Mouse (Mus musculus) T-helper 17 cell (primary cell): ENCODE measurements around the gene Stxbp3.

Experiments
- in situ Hi-C, 2 experiments: fragments of 300-600 bp; cut with MboI, MseI; formaldehyde crosslinking; loops; 1 replicate in 1 of 2; 2 replicates in 1 of 2; pipeline ENCODE4 v1.15.1; 2025; ENCODE audit warnings: high pct_unique_total_duplicates in 2 of 2

Gene Stxbp3

DNA sequence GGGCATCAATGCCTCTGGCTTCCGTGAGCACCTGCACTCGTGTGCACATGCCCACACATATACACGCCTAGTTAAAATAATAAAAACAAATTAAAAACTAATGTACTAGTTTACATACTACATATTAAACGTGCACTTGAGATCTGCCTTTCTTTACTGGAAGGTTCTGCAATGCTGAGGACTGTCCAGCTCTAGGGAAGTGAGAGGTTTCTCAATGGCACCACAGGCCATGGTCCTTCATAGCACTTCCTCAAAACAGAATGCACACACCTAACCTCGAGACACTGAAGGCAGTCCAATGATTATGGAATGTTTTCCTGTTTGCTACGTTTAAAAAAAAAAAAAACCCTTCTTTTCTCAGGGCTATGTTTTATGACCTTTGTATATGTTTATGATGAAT lies 42.6 kb downstream of the Stxbp3 start:
- in situ Hi-C loops = loop anchor here in 1 of 2 experiments (25.0 kb wide), 1 partner anchor 110 kb away; no protein-coding TSS in a partner anchor

DNA sequence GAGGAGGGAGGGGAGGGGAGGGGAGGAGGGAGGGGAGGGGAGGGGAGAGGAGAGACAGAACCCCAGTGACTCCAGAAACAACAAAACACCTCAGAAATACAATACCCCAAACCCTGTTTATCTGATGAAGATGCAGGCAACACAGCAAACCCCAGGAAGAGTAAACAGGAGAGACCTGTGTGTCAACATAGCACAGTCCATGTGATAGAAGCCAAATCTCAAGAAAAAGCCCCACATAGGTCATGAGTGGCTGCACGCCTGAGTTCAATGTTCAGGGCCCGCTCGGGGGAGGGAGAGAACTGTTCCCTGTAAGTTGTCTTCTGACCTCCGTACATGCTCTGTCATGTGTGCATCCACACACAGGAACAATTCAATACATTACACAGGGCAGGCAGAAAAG lies 43.9 kb downstream of the Stxbp3 start:
- in situ Hi-C loops = loop anchor here in 1 of 2 experiments (25.0 kb wide), 1 partner anchor 109 kb away; no protein-coding TSS in a partner anchor

DNA sequence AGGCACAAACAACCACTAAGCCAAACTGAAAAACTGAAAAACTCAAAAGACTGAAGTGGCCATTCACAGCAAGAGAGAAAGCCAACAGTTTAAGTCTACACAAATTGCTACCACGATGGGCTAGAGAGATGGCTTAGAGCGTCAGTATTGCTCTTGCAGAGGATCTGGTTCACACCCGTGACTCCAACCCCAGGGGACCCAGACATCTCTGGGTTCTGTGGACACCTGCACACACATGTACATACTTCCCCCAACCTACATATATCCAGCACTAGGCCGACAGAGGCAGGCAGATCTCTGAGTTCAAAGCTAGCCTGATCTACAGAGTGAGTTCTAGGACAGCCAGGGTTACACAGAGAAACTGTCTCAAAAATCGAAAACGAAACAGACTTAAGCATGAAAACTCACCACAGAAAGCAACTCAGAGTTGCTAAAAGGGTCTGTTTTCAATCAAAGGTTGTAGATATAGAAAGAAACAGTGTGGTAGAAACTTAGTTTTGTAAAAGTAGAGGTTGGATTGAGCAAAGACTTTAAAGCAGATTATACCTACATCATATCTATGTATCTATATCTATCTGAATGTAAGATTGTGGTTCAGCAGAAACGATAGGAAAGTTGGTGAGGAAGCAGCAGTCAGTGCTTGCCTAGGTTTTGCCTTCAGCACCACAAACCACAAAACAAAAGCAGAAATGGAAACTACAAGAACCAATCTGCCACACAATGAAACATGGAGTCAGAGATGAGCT lies 44.6 kb downstream of the Stxbp3 start:
- in situ Hi-C loops = loop anchor here in 1 of 2 experiments (25.0 kb wide), 1 partner anchor 108 kb away; no protein-coding TSS in a partner anchor

DNA sequence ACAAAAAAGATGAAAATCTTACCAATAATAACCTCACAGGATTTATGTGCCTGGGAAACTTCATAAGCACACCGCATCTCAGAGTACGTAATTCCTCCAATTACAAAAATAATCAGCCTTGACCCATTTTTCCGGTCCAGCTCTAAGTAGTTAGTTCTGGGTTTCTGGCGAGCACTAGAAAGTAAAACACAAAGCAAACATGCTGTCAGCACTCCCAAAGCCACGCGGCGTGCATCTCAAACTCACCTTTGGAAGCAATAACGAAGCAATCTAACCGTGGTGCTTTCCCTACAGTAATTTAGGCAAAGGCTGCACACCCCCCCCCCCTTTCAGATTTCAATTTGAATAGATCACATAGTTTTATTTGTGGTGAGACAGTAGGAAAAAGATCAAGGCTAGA lies 45.5 kb downstream of the Stxbp3 start:
- in situ Hi-C loops = loop anchor here in 1 of 2 experiments (25.0 kb wide), 1 partner anchor 107 kb away; no protein-coding TSS in a partner anchor

DNA sequence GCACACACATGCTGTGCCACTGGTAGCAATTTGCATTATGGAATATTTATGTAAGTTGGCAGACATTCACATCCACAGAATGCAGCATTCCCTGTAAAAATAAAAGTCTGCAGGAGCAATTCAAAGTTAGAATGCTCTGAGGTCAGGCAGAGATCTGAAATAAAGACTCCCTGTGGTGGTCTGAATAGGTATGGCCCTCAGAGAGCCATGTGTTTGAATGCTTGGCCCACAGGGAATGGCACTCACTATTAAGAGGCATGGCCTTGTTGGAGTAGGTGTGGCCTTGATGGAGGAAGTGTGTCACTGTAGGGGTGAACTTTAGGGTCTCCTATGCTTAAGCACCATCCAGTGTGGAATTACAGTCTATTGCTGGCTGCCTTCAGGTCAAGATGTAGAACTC lies 47.9 kb downstream of the Stxbp3 start:
- in situ Hi-C loops = loop anchor here in 1 of 2 experiments (25.0 kb wide), 1 partner anchor 105 kb away; no protein-coding TSS in a partner anchor

DNA sequence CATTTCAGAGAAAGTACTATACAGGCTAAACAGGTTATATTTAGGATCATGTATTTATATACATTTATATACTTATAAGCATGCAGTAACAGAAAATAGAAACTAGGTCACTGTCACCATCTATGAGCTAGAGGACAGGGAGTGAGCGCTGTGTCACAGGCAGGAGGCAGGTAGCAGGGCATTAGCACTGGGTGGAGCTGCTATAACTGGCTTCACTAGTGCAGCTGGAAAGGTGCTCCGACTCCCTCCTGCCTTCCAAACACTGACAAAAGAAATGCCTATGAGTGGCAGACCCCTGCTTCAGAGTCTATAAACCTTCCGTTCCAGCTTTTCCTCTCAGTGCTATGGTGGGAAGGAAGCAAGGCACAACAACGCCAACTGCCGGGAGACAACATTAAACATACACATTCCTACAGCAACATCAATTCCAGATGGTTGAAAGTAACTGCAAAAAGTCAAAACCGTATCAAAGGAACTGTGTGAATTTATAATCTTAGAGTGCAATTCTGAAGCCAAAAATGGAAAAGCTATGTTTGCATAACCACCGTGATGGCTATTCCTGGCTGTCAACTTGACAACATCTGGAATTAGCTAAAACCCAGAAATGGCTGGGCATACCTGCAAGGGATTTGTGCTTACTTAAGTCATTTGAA lies 49.1 kb downstream of the Stxbp3 start:
- in situ Hi-C loops = loop anchor here in 1 of 2 experiments (25.0 kb wide), 1 partner anchor 104 kb away; no protein-coding TSS in a partner anchor

DNA sequence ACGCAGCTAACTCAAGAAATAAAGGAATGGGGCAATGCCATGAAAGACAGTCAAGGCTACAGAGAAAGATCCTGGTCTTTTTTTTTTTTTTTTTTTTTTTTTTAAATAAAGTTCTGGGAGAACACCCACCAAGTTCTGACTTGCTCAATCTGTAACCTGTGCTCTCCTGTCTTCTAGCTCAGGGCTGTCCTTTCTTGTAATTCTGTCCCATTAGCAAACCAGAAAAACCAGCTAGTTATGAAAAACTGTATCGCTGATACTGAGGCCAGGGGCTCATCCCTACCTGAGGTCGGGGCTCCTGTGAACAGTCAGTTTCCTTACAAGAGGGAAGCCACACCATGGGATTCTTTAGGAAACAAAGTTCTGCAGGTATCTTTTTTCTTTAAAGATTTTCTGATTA lies 49.8 kb downstream of the Stxbp3 start:
- in situ Hi-C loops = loop anchor here in 1 of 2 experiments (25.0 kb wide), 1 partner anchor 103 kb away; no protein-coding TSS in a partner anchor

DNA sequence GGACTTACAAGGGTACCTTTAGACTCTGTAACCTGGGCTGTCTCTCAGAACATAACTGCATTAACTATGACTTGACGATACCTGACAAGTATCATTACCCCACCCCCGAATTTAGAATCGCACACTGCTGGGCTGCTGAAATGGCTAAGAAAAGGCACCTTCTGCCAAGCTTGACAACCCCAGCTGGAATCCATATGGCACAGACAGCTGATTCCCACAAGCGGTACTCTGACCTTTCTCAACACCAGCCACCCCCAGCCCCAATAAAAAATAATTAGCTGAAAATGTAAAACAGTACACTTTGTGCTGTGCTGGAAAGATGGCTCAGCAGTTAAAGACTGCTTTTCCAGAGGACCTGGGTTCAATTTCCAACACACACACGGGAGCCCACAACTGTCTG lies 51.0 kb downstream of the Stxbp3 start:
- in situ Hi-C loops = loop anchor here in 1 of 2 experiments (25.0 kb wide), 1 partner anchor 102 kb away; no protein-coding TSS in a partner anchor

DNA sequence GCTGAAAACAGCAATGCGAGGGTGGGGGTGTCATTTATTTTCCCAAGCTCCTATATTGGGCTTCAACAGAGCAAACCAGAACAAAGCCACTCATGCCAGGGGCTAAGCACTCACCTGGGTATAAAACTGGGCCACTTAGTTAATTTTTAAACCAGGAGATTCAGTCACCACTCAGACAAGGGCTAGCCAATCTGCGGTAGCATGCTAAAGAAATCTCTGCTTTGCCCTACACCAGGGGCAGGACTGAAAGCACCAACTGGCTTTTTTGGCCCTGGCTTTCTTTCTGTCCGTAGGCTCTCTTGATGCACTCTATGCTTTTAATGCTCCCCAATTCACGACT lies 51.9 kb downstream of the Stxbp3 start:
- in situ Hi-C loops = loop anchor here in 1 of 2 experiments (25.0 kb wide), 1 partner anchor 101 kb away; no protein-coding TSS in a partner anchor

DNA sequence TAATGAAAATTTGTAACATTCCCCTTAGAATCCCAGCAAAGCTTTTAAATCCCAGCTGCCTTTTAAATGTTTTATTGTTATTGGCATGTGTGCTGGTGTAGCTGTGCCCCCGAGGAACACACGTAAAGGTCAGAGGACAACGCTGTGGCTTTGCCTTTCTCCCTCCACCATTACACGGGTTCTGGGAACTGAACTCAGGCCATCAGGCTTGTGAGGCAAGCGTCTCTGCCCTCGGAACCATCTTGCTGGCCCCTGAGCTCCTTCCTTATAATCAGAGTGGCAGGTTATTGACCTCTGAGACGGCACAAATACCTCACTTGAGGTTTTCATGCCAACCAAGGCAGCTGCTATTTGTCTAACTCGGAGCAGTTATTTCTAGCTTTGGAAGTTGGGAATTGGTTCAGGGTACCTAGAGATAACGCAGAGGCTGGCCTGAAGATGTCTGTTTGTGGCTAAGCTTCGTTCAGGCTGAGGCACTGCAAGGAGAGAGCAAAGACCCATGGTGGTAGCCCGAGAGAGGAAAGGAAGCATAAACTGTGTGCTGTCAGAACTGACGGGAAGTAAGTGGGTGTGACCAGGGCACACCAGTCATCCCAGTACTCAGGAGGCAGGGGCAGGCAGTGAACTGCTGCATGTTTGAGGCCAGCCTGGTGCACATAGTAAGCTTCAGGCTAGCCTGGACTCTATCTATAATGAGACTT lies 52.4 kb downstream of the Stxbp3 start:
- in situ Hi-C loops = loop anchor here in 1 of 2 experiments (25.0 kb wide), 1 partner anchor 101 kb away; no protein-coding TSS in a partner anchor

DNA sequence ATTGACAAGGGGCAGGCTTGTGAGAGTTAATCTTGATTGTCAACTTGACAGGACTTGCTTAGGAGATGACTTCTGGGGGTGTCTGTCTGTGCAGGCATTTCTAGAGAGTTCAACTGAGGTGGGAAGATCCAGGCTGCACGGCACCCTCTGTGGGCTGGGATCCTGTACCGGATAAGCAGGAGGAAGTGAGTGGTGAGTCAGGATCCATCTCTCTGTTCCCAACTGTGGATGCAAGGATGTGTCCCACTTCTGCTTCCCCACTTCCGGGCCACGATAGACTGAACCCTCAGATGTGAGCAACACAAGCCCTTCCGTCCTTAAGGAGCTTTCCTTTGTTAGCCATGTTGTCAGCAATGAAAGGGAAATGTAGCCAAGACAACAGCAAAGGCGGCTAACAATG lies 53.8 kb downstream of the Stxbp3 start:
- in situ Hi-C loops = loop anchor here in 1 of 2 experiments (25.0 kb wide), 1 partner anchor 99 kb away; no protein-coding TSS in a partner anchor

DNA sequence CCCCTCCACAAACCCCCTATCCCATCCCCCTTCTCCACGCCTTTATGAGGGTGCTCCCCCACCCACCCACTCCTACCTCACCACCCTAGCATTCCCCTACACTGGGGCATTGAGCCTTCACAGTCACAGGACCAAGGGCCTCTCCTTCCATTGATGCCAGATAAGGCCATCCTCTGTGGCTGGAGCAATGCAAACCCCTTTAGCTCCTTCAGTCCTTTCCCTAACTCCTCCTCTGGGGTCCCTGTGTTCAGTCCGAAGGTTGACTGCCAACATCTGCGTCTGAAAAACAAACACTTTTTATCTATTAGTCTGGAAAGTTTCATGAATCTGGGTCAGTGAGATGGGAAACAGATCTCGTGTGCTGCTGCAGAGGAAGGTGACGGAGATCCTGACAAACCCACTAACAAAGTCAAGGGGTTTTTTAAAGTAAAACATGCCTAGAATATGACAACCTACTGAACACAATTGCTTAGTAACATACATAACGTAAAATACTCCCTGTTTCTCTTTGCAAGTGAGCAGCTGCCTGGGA lies 57.9 kb downstream of the Stxbp3 start:
- in situ Hi-C loops = loop anchor here in 1 of 2 experiments (25.0 kb wide), 1 partner anchor 95 kb away; no protein-coding TSS in a partner anchor

DNA sequence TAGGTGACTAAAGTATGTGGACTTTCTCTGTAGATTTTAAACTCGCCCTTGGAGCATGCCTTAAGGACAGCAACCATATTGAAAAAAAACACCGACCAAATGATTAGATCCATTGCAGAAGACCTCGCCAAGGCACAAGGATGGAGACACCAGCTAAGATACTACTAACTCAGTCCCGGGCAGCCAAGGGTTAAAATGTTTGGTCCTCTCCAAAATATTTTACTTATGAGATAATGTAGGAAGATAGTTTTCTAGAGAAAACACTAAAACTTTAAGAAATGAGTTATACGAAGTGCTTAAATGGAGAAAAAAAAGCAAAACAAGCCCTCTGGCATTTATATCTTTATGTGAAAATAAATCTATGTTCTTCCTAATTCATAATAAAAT lies 58.4 kb downstream of the Stxbp3 start:
- in situ Hi-C loops = loop anchor here in 1 of 2 experiments (25.0 kb wide), 1 partner anchor 95 kb away; no protein-coding TSS in a partner anchor

DNA sequence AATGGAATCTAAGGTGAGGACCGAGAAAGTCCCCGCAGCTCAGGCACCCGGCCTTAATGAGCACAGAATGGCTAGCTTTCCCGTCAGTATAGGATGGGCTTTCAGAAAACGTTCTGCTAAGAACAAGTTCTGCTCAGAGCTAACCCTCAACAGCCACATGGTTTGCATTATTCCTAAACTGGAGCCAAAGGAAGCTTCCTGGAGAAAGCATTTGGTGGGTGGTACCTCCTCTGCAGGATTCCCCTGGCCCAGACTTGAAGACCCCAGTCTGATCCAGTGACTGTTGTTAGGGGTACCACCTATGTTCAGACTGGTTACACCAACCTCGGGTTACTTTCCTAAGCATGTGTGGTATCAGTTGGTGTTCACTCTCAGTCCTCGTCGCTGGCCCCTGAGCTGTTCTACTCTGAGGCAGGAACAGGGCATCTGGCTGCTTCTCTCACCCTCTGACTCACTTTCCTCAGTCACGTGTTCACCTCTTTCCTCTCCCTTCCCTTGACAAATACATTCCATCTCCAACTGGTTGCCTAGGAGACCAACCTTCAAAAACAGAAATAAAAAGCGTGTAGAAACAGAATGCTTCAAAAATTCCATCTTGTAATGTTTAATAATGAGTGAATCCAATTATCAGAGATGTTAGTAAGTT lies 59.0 kb downstream of the Stxbp3 start:
- in situ Hi-C loops = loop anchor here in 1 of 2 experiments (25.0 kb wide), 1 partner anchor 94 kb away; no protein-coding TSS in a partner anchor

DNA sequence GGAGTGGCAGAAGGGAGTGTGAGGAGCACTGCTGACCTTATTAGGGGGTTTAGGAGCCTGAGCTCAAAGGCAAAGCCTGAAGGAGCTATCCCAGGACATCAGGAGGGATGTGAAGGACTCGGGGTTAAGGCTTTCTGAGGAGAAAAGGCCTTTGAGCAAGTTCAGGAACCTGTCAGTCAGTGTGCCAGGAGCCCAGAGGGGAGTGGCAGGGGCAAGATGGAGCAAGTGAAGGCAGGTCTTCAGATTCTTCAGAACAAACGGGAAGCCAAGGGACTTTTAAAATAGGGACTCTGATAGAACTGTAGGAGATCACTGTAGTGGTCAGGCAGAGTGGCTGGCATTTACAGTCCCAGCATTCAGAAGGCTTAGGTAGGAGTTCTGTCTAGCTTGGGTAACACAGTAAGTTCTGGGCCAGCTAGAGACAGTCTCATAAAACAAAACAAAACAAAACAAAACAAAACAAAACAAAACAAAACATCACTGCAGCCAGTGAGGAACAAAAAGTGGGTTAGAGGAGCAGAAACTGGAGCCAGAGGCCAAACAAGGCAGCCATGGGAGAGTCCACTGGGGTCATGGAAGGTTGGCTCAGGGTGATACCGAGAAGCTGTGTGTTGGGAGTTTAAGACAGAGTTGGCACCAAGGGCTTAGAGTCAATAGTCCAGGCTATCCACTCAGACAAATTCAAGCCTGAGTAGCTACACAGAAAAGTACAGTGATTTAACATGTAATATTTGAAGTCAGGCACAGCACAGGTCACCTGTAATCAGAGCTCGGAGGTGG lies 61.4 kb downstream of the Stxbp3 start:
- in situ Hi-C loops = loop anchor here (5.0 to 25.0 kb wide), 3 partner anchors 58 to 204 kb away; partner anchors contain the start of gene Taf13 (in 1 of the 2)

DNA sequence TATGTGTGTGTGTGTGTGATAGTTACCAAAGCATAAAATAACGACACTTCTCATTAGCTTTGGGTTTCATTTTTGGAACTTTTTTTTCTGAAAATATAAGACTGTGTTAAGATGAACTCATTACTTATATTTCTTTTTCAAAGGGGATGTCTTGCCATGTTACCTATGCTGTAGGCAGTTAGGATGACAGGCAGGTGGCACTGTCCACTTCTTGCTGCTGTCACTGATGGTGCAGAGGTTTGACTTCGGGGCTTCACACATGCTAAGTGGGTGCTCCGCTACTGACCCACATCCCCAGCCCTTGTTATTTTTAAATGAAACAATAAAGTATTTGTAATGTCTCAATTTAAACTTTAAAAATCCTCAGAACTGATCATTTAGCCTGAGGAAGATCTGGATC lies 67.5 kb downstream of the Stxbp3 start:
- in situ Hi-C loops = loop anchor here in 1 of 2 experiments (10.0 kb wide), 1 partner anchor 198 kb away; the partner anchor contains the start of gene Taf13

DNA sequence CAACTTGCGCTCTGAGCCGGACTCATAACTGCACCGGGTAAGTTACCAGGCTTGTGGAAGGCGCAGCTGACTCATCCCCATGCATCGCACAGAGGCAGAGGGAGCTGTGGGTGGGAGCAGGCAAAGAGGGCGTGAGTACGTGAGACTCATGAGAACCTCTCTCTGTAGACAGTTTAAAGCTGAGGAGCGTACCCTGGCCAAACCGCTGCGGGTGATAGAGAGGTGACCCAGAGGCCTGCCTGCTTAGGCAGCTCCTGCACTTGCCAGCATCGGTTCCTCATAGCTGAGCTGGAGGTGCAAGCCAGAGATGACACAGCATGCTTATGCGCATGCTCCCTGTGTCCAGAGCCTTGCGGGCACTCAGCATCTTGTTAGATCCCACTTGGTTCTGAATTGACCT lies 68.1 kb downstream of the Stxbp3 start:
- in situ Hi-C loops = loop anchor here in 1 of 2 experiments (10.0 kb wide), 1 partner anchor 197 kb away; the partner anchor contains the start of gene Taf13

DNA sequence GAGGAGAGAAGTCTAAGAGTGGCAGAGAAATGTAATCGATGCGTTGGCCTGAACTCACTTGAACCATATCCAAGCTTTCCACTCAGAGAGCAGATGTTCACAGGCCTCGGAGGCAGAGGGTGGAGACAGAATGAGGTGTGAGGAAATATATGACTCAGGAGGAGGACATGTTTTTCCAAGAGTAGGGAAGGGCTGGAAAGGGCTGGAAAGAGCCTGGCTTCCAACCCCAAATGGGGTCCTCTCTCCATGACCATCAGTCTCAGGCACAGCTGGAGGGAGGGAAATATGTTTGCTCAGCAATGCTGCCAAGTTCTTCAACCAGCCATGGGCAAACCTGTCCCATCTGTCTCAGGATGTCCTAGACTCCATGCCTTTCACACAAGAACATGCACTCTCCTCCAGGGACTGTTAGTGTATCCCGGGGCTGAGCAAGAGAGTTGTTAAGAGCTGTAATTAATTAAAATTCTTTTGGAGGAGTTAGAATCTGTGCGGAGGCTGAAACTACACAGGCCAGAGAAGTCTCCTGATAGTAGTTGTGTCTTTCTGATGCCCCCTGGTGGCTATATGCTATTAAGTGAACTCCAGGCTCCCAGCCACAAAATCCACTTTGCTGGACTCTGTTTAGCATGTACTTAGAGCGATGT lies 69.5 kb downstream of the Stxbp3 start:
- in situ Hi-C loops = loop anchor here in 1 of 2 experiments (10.0 kb wide), 1 partner anchor 196 kb away; the partner anchor contains the start of gene Taf13

DNA sequence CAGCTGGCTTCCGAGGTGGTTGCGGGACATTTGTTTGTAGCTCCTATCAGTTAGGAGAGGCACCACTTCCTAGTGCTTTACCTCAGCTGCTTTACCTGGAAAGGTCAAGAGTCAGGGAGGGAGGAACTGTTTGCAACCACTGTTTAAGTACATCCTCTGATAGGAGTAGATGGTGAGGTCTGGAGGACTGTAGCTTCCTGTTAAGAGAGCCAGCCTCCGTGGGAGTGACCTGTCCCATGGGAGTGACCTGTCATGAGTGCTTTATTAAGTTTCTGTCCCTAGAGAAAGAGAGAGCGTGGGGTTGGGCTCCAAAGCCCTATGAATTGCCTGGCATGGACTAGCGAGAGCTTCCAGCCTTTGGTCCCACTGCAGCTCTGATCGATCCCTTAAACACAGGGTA lies 70.8 kb downstream of the Stxbp3 start:
- in situ Hi-C loops = no loop called here
